In genomic region chr6:119543456-119543802, GRCm38 (mm10) we compare ENCODE assay signal across 8 mouse cellular contexts. TPM values are rescaled to one million over a fixed set of nuclear protein-coding genes. Genes with fewer than 3 reads are reported as not detected.
DNase-seq lines count a peak whose midpoint lies in the region; ATAC-seq and TF ChIP-seq lines count a peak whose summit lies in the region.

No protein-coding gene starts in this region.

- TF ChIP-seq CTCF in layer of hippocampus, adult 2 months (conservative IDR thresholded peaks at IDR 0.05) = no peak

- no peak overlapping the region for H3K27ac ChIP-seq in layer of hippocampus, adult 2 months
- no peak overlapping the region for H3K27ac ChIP-seq in forebrain, embryonic 15.5 days (replicated peaks)
- H3K27ac ChIP-seq in limb, embryonic 11.5 days (replicated peaks; ENCODE audit: low read depth, low read length) = no peak overlapping the region; the same call in 1 of the 2 replicates
- H3K27ac ChIP-seq in neural tube, embryonic 12.5 days = no peak overlapping the region

- peak overlapping the region; percentile 52 for H3K9ac ChIP-seq in forebrain, embryonic 15.5 days (replicated peaks)
- H3K9ac ChIP-seq in limb, embryonic 11.5 days (ENCODE audit: low read length) = peak overlapping the region; percentile 92
- peak overlapping the region; percentile 78 for H3K9ac ChIP-seq in neural tube, embryonic 12.5 days

- no peak for DNase-seq in layer of hippocampus, adult 2 months (ENCODE audit: low spot score in 2 of 2)
- no peak for DNase-seq in layer of hippocampus, adult 9-11 months
- DNase-seq in ZHBTc4 (ENCODE audit: low read depth, low spot score) = peak; percentile 66
- DNase-seq in limb, embryonic 11.5 days (ENCODE audit: low spot score) = peak; percentile 73
- no peak for DNase-seq in cerebellum, adult 18-20 months

- H3K4me2 ChIP-seq in forebrain, embryonic 15.5 days (replicated peaks) = peak overlapping the region; percentile 94
- peak overlapping the region; percentile 91 for H3K4me2 ChIP-seq in limb, embryonic 11.5 days (ENCODE audit: low read depth, severe bottlenecking)
- peak overlapping the region; percentile 99 for H3K4me2 ChIP-seq in neural tube, embryonic 12.5 days (replicated peaks)

- ATAC-seq in forebrain, embryonic 15.5 days (replicated peaks) = peak; percentile 11; the same call in 1 of the 2 replicates
- 0 out of 2 replicates have a peak, but pooled peaks have one; percentile 23 for ATAC-seq in limb, embryonic 11.5 days (ENCODE audit: insufficient number of reproducible peaks, low FRiP score, low TSS enrichment, low read depth)
- ATAC-seq in neural tube, embryonic 12.5 days (ENCODE audit: low FRiP score, low read depth) = peak; percentile 75
- ATAC-seq in inflammation-experienced regulatory T-cells, adult 6 months = no peak

- H3K9me3 ChIP-seq in forebrain, embryonic 15.5 days = no peaks in the 10 kb centered on the region
- no peaks in the 10 kb centered on the region for H3K9me3 ChIP-seq in limb, embryonic 11.5 days (ENCODE audit: control insufficient read depth, low read length)
- H3K9me3 ChIP-seq in neural tube, embryonic 12.5 days = no peaks in the 10 kb centered on the region

- WGBS in forebrain, embryonic 15.5 days = under 1% methylated on average over 30 of the region's 30 CpGs
- under 1% methylated on average over 30 of the region's 30 CpGs for WGBS in limb, embryonic 11.5 days
- 2% methylated on average over 30 of the region's 30 CpGs for WGBS in neural tube, embryonic 12.5 days

- H3K27me3 ChIP-seq in forebrain, embryonic 15.5 days = peaks cover 11% of the 10 kb centered on the region; the same call in 1 of the 2 replicates
- H3K27me3 ChIP-seq in limb, embryonic 11.5 days (ENCODE audit: control insufficient read depth, insufficient read depth, low read length) = no peaks in the 10 kb centered on the region
- peaks cover 22% of the 10 kb centered on the region for H3K27me3 ChIP-seq in neural tube, embryonic 12.5 days (replicated peaks)

- peaks cover 15% of the 10 kb centered on the region for H3K4me1 ChIP-seq in forebrain, embryonic 15.5 days
- H3K4me1 ChIP-seq in limb, embryonic 11.5 days (ENCODE audit: control insufficient read depth, insufficient read depth, low read length) = no peaks in the 10 kb centered on the region; the same call in 1 of the 2 replicates
- peaks cover 13% of the 10 kb centered on the region for H3K4me1 ChIP-seq in neural tube, embryonic 12.5 days

- peak overlapping the region; percentile 57 for H3K4me3 ChIP-seq in layer of hippocampus, adult 2 months
- H3K4me3 ChIP-seq in forebrain, embryonic 15.5 days = peak overlapping the region; percentile 67
- H3K4me3 ChIP-seq in limb, embryonic 11.5 days (ENCODE audit: low read depth, low read length) = peak overlapping the region; percentile 64
- peak overlapping the region; percentile 77 for H3K4me3 ChIP-seq in neural tube, embryonic 12.5 days

- no peaks in the 10 kb centered on the region for H3K36me3 ChIP-seq in forebrain, embryonic 15.5 days
- H3K36me3 ChIP-seq in limb, embryonic 11.5 days (ENCODE audit: control insufficient read depth, insufficient read depth, low read length) = no peaks in the 10 kb centered on the region
- H3K36me3 ChIP-seq in neural tube, embryonic 12.5 days = no peaks in the 10 kb centered on the region

RNA-seq across cellular contexts. Expression of gene Wnt5b, which starts 0.7 kb away (rescaled TPM):
- total RNA-seq in layer of hippocampus, adult 2 months (2021) = 1 to 10 TPM; 2.0 TPM
- 2.8 and 3.1 TPM in 2 replicates for polyA plus RNA-seq in forebrain, embryonic 15.5 days (2015; fragmentation: Nextera tagmentation; extraction: Ambion mirVana)
- 13.7 and 17.1 TPM in 2 replicates for polyA plus RNA-seq in limb, embryonic 11.5 days (2014; fragmentation: Nextera tagmentation; extraction: Ambion mirVana)
- 6.2 and 8.3 TPM in 2 replicates for polyA plus RNA-seq in neural tube, embryonic 12.5 days (2016; fragmentation: Nextera tagmentation; extraction: Ambion mirVana)
- polyA plus RNA-seq in inflammation-experienced regulatory T-cells, adult 6 months (2017; shearing (Covaris generic)) = under 1 TPM in 1 of 3 experiments, not detected in 2; 0.16 TPM

Comparison
In these comparisons a context has a peak if more than half of its experiments do, and no peak if none do; other contexts are left out.
1. DNase-seq: peak in ZHBTc4 (single experiment) and limb, embryonic 11.5 days (single experiment); none in layer of hippocampus, adult 2 months (0 of 2), layer of hippocampus, adult 9-11 months (single experiment) and cerebellum, adult 18-20 months (0 of 2).
2. Peak in every context shown above with its lines, with median percentiles within 50 percentile points of each other: H3K4me3 ChIP-seq, H3K4me2 ChIP-seq and H3K9ac ChIP-seq.